Mouse (Mus musculus): Measurements from ENCODE around the gene Tbc1d8. TPM values are rescaled to one million over a fixed set of nuclear protein-coding genes. Genes with fewer than 3 reads are reported as not detected.

Gene Tbc1d8
- total and polyA plus RNA-seq, 2 experiments from 2014 or later: 6.4 to 16.7 TPM

DNA sequence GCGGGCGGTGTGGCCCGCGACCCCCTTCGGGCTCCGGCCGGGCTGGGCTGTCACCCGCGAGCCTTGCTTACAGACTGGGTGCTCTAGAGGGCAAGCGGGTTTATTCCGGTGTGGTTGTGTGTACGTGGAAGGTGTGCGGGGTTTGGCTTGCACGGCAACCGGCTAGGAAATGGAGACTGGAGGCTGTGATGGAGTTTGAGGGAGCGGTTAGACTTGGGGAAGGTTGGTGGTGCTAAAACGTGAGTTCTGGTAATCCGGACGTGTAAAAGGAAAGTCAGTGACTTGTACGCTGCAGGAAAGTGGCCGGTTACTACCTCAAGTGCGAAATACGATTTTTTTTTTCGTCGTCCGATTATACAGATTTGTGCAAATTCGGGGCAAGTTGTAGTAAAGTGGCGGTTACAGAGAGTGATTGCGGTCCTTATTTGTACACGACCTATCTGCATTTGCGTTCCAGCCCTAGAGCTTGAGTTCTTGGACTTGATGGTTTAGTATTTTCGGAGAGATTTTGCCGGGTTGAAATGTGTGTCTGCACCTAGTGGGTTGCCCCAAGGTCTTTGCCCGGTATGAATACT is 110.2 kb downstream of the Tbc1d8 start:
- H3K4me2 ChIP-seq (ENCODE audit: low read depth, low read length): peak overlapping the region; percentile 84
- peak overlapping the region; percentile 88 for H3K4me3 ChIP-seq (ENCODE audit: low read depth, low read length)
- TF ChIP-seq CTCF (IDR thresholded peaks at IDR 0.05; ENCODE audit: low read depth) (no peak), EP300 (IDR thresholded peaks at IDR 0.05; ENCODE audit: low read depth) (no peak)
- ATAC-seq (ENCODE audit: insufficient read depth, low read depth) (peak; percentile 48), DNase-seq (ENCODE audit: low spot score) (peak; percentile 26)
- peak overlapping the region; percentile 98 for H3K9ac ChIP-seq (replicated peaks; ENCODE audit: low read depth, low read length)
- no peaks in the 10 kb centered on the region for H3K27me3 ChIP-seq (ENCODE audit: control insufficient read depth, insufficient read depth, low read length)
- whole genome bisulfite sequencing: under 1% methylated on average over 34 of the region's 34 CpGs
- peaks cover 12% of the 10 kb centered on the region; the same call in 1 of the 2 replicates for H3K4me1 ChIP-seq (ENCODE audit: control insufficient read depth, insufficient read depth)
- H3K36me3 ChIP-seq (replicated peaks; ENCODE audit: control insufficient read depth, insufficient read depth, low read length): peaks cover 43% of the 10 kb centered on the region
- peak overlapping the region; percentile 97 for H3K27ac ChIP-seq (ENCODE audit: low read depth)
- no peaks in the 10 kb centered on the region for H3K9me3 ChIP-seq (replicated peaks; ENCODE audit: control insufficient read depth, low read length)

- peak within 1 kb of the TSS; percentile 97 for H3K27ac ChIP-seq (ENCODE audit: low read depth)
- TF ChIP-seq EP300 (IDR thresholded peaks at IDR 0.05; ENCODE audit: low read depth) (peak; percentile 76; the same call in 1 of the 2 replicates), CTCF (IDR thresholded peaks at IDR 0.05; ENCODE audit: low read depth) (no peak)
- ATAC-seq (ENCODE audit: insufficient read depth, low read depth) (peak; percentile 99), DNase-seq (ENCODE audit: low spot score) (peak; percentile 98)
- H3K4me3 ChIP-seq (ENCODE audit: low read depth, low read length): peak within 1 kb of the TSS; percentile 88
- H3K4me2 ChIP-seq (ENCODE audit: low read depth, low read length): peak within 1 kb of the TSS; percentile 84
- WGBS: under 1% methylated on average over 60 of the region's 62 CpGs
- H3K9me3 ChIP-seq (replicated peaks; ENCODE audit: control insufficient read depth, low read length): no peaks in the 10 kb centered on the region
- peaks cover 36% of the 10 kb centered on the region for H3K36me3 ChIP-seq (replicated peaks; ENCODE audit: control insufficient read depth, insufficient read depth, low read length)
- H3K27me3 ChIP-seq (ENCODE audit: control insufficient read depth, insufficient read depth, low read length): no peaks in the 10 kb centered on the region
- H3K4me1 ChIP-seq (ENCODE audit: control insufficient read depth, insufficient read depth): peaks cover 12% of the 10 kb centered on the region; the same call in 1 of the 2 replicates
- peak within 1 kb of the TSS; percentile 98 for H3K9ac ChIP-seq (replicated peaks; ENCODE audit: low read depth, low read length)
Measured at GRCm38 (mm10) chr1:39367601-39368266, 110.8 kb downstream of the Tbc1d8 start, which contains the start of gene Rpl31. Gene Rpl31, plus strand, starts transcription at chr1:39367842.

DNA sequence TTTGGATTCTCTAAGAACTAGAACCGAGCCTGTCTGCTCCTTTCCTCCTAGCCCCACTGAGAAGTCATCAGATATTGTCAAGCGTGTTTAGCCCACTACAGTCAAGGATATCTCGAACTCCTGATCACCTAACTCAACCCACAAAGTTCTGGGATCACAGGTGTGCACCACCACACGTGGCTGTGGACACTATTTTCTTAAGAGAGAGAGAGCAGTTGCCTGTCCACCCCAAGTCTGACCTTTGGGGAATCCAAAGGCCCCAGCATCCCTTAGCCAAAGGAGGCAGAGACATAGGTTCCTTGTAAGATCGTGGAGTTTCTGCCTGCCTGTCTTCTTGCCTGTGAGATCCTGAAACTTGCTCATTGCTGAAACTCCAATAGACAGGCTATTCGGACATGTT is 111.5 kb downstream of the Tbc1d8 start:
- no peak for DNase-seq (ENCODE audit: low spot score)
- Histone ChIP-seq H3K4me3 (ENCODE audit: low read depth, low read length) (peak overlapping the region; percentile 88), H3K4me2 (ENCODE audit: low read depth, low read length) (peak overlapping the region; percentile 77), H3K9ac (replicated peaks; ENCODE audit: low read depth, low read length) (peak overlapping the region; percentile 98), H3K27ac (ENCODE audit: low read depth) (peak overlapping the region; percentile 97), H3K36me3 (replicated peaks; ENCODE audit: control insufficient read depth, insufficient read depth, low read length) (peaks cover 30% of the 10 kb centered on the region), H3K4me1 (ENCODE audit: control insufficient read depth, insufficient read depth) (peaks cover 12% of the 10 kb centered on the region; the same call in 1 of the 2 replicates), H3K27me3 (ENCODE audit: control insufficient read depth, insufficient read depth, low read length) (no peaks in the 10 kb centered on the region), H3K9me3 (replicated peaks; ENCODE audit: control insufficient read depth, low read length) (no peaks in the 10 kb centered on the region)
- TF ChIP-seq CTCF (IDR thresholded peaks at IDR 0.05; ENCODE audit: low read depth): no peak
- no peak for TF ChIP-seq EP300 (IDR thresholded peaks at IDR 0.05; ENCODE audit: low read depth)
- ATAC-seq (ENCODE audit: insufficient read depth, low read depth): no peak
- 25% methylated on average over 6 of the region's 6 CpGs for WGBS

GRCm38 (mm10) chr1:39365562-39365961 is 113.0 kb downstream of the Tbc1d8 start:
- H3K4me1 ChIP-seq (ENCODE audit: control insufficient read depth, insufficient read depth): peaks cover 12% of the 10 kb centered on the region; the same call in 1 of the 2 replicates
- no peaks in the 10 kb centered on the region for H3K9me3 ChIP-seq (replicated peaks; ENCODE audit: control insufficient read depth, low read length)
- H3K9ac ChIP-seq (replicated peaks; ENCODE audit: low read depth, low read length): no peak overlapping the region
- ATAC-seq (ENCODE audit: insufficient read depth, low read depth): no peak
- no peak overlapping the region for H3K4me2 ChIP-seq (ENCODE audit: low read depth, low read length)
- no peak for DNase-seq (ENCODE audit: low spot score)
- peaks cover 15% of the 10 kb centered on the region for H3K36me3 ChIP-seq (replicated peaks; ENCODE audit: control insufficient read depth, insufficient read depth, low read length)
- TF ChIP-seq EP300 (IDR thresholded peaks at IDR 0.05; ENCODE audit: low read depth): no peak
- no peak for TF ChIP-seq CTCF (IDR thresholded peaks at IDR 0.05; ENCODE audit: low read depth)
- no peaks in the 10 kb centered on the region for H3K27me3 ChIP-seq (ENCODE audit: control insufficient read depth, insufficient read depth, low read length)
- no peak overlapping the region for H3K4me3 ChIP-seq (ENCODE audit: low read depth, low read length)
- WGBS: 76% methylated on average over 1 of the region's 1 CpGs
- no peak overlapping the region for H3K27ac ChIP-seq (ENCODE audit: low read depth)

DNA sequence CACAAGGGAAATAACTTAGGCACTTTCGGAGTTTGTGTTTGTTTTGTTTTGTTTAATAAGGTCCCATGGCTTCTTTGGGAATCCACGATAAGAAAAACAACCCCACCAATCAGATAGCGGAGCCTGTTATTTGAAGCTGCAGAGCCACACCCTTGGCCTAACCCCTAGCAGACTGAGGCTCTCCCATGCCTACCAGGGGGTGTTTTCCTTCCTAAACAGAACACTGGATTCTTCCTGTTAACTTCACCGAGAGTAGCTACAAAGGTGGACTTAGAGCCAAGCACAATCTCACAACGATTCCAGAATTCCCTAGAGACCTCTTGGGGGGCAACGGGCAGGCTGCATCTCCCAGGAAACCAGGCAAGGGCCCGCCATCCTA is 116.1 kb downstream of the Tbc1d8 start:
- Histone ChIP-seq H3K4me1 (ENCODE audit: control insufficient read depth, insufficient read depth) (peaks cover 5% of the 10 kb centered on the region; the same call in 1 of the 2 replicates), H3K9ac (replicated peaks; ENCODE audit: low read depth, low read length) (no peak overlapping the region), H3K9me3 (replicated peaks; ENCODE audit: control insufficient read depth, low read length) (no peaks in the 10 kb centered on the region), H3K36me3 (replicated peaks; ENCODE audit: control insufficient read depth, insufficient read depth, low read length) (peaks cover 3% of the 10 kb centered on the region; the same call in 1 of the 2 replicates), H3K27ac (ENCODE audit: low read depth) (no peak overlapping the region), H3K27me3 (ENCODE audit: control insufficient read depth, insufficient read depth, low read length) (no peaks in the 10 kb centered on the region), H3K4me2 (ENCODE audit: low read depth, low read length) (no peak overlapping the region), H3K4me3 (ENCODE audit: low read depth, low read length) (no peak overlapping the region)
- WGBS: 46% methylated on average over 7 of the region's 7 CpGs
- TF ChIP-seq EP300 (IDR thresholded peaks at IDR 0.05; ENCODE audit: low read depth) (no peak), CTCF (IDR thresholded peaks at IDR 0.05; ENCODE audit: low read depth) (no peak)
- no peak for ATAC-seq (ENCODE audit: insufficient read depth, low read depth)
- DNase-seq (ENCODE audit: low spot score): no peak
